Mouse (Mus musculus) neural tube, postnatal 0 days (tissue): ENCODE results near the gene Gm2174. TPM values are rescaled to one million over a fixed set of nuclear protein-coding genes. Genes with fewer than 3 reads are reported as not detected.

Experiments used
- polyA plus RNA-seq: library from polyadenylated mRNA; unstranded; fragments of >200 nt; fragmentation: Nextera tagmentation; extraction: Ambion mirVana; gene quantifications from 2 replicates; pipeline ENCODE4 v1.2.1, GENCODE M21; 2015

The Gm2174 gene
- not detected in 2 replicates for polyA plus RNA-seq

GRCm38 (mm10) chrX:56447524-56448015 is at the start of gene Gm2174:
Gene Gm2174 (plus strand): TSS chrX:56447965.

GRCm38 (mm10) chrX:56454671-56455371 is 7.1 kb downstream of the Gm2174 start, which contains the start of gene Ints6l:
Gene Ints6l (plus strand): TSS chrX:56454857.

Other genes with a start within 250 kb of the Gm2174 start
- gene Gm773, start 235.1 kb upstream of the Gm2174 start, polyA plus RNA-seq: not detected in 2 replicates
- gene Zfp449, start 101.6 kb upstream of the Gm2174 start, polyA plus RNA-seq: 3.3 and 4.3 TPM in 2 replicates
- gene Smim10l2a, start 73.4 kb upstream of the Gm2174 start, polyA plus RNA-seq: 73.4 and 75.3 TPM in 2 replicates
- gene Ints6l, start 6.9 kb downstream of the Gm2174 start, polyA plus RNA-seq: 15.5 and 17.8 TPM in 2 replicates
- gene Gm10477, start 76.8 kb downstream of the Gm2174 start, polyA plus RNA-seq: not detected in 2 replicates
- not detected in 2 replicates for gene Gm648, start 101.6 kb downstream of the Gm2174 start, polyA plus RNA-seq
- 33.2 and 34.6 TPM in 2 replicates for gene Mmgt1, start 150.1 kb downstream of the Gm2174 start, polyA plus RNA-seq
- gene Slc9a6, start 161.8 kb downstream of the Gm2174 start, polyA plus RNA-seq: 48.0 and 54.8 TPM in 2 replicates